Mouse (Mus musculus): ENCODE data around the gene Mbd4. TPM values are rescaled to one million over a fixed set of nuclear protein-coding genes. Genes with fewer than 3 reads are reported as not detected.

Mbd4 gene
- polyA plus RNA-seq, 1 experiment from 2014 or later = 3.5 TPM

- 77% methylated on average over 8 of the region's 8 CpGs for whole genome bisulfite sequencing
- no peaks in the 10 kb centered on the region for H3K36me3 ChIP-seq (ENCODE audit: control insufficient read depth, insufficient read depth)
Observed at GRCm38 (mm10) chr6:115821216-115821993, 31.8 kb downstream of the Mbd4 start.

GRCm38 (mm10) chr6:115818129-115818528 lies 35.0 kb downstream of the Mbd4 start:
- no peak for TF ChIP-seq CTCF (IDR thresholded peaks at IDR 0.05; ENCODE audit: low read depth)
- 81% methylated on average over 2 of the region's 2 CpGs for WGBS

More at GRCm38 (mm10) chr6:115821216-115821993, 31.8 kb downstream of the Mbd4 start:
- Histone ChIP-seq H3K4me2 (replicated peaks; ENCODE audit: low read depth) (no peak overlapping the region), H3K4me3 (ENCODE audit: low read depth, low read length) (no peak overlapping the region), H3K4me1 (replicated peaks; ENCODE audit: control insufficient read depth, insufficient read depth, low read length) (no peaks in the 10 kb centered on the region), H3K27me3 (replicated peaks; ENCODE audit: control insufficient read depth, insufficient read depth, low read length) (no peaks in the 10 kb centered on the region), H3K9me3 (ENCODE audit: control insufficient read depth) (no peaks in the 10 kb centered on the region), H3K9ac (ENCODE audit: low read depth, low read length) (no peak overlapping the region), H3K27ac (ENCODE audit: low read depth, low read length) (no peak overlapping the region)
- no peak for TF ChIP-seq CTCF (IDR thresholded peaks at IDR 0.05; ENCODE audit: low read depth)
- no peak for ATAC-seq

GRCm38 (mm10) chr6:115815041-115815440 lies 38.1 kb downstream of the Mbd4 start:
- 70% methylated on average over 4 of the region's 4 CpGs for WGBS
- Histone ChIP-seq H3K4me3 (ENCODE audit: low read depth, low read length) (no peak overlapping the region), H3K9ac (ENCODE audit: low read depth, low read length) (no peak overlapping the region), H3K4me1 (replicated peaks; ENCODE audit: control insufficient read depth, insufficient read depth, low read length) (no peaks in the 10 kb centered on the region), H3K27me3 (replicated peaks; ENCODE audit: control insufficient read depth, insufficient read depth, low read length) (no peaks in the 10 kb centered on the region), H3K27ac (ENCODE audit: low read depth, low read length) (no peak overlapping the region), H3K36me3 (ENCODE audit: control insufficient read depth, insufficient read depth) (no peaks in the 10 kb centered on the region), H3K9me3 (ENCODE audit: control insufficient read depth) (no peaks in the 10 kb centered on the region), H3K4me2 (replicated peaks; ENCODE audit: low read depth) (no peak overlapping the region)
- ATAC-seq = no peak
- TF ChIP-seq CTCF (IDR thresholded peaks at IDR 0.05; ENCODE audit: low read depth) = no peak

More at GRCm38 (mm10) chr6:115818129-115818528, 35.0 kb downstream of the Mbd4 start:
- Histone ChIP-seq H3K27me3 (replicated peaks; ENCODE audit: control insufficient read depth, insufficient read depth, low read length) (no peaks in the 10 kb centered on the region), H3K4me3 (ENCODE audit: low read depth, low read length) (no peak overlapping the region), H3K4me2 (replicated peaks; ENCODE audit: low read depth) (no peak overlapping the region), H3K9ac (ENCODE audit: low read depth, low read length) (no peak overlapping the region), H3K4me1 (replicated peaks; ENCODE audit: control insufficient read depth, insufficient read depth, low read length) (no peaks in the 10 kb centered on the region), H3K9me3 (ENCODE audit: control insufficient read depth) (no peaks in the 10 kb centered on the region), H3K27ac (ENCODE audit: low read depth, low read length) (no peak overlapping the region), H3K36me3 (ENCODE audit: control insufficient read depth, insufficient read depth) (no peaks in the 10 kb centered on the region)
- ATAC-seq = no peak

GRCm38 (mm10) chr6:115814104-115814503 lies 39.1 kb downstream of the Mbd4 start:
- Histone ChIP-seq H3K9ac (ENCODE audit: low read depth, low read length) (no peak overlapping the region), H3K9me3 (ENCODE audit: control insufficient read depth) (no peaks in the 10 kb centered on the region), H3K27me3 (replicated peaks; ENCODE audit: control insufficient read depth, insufficient read depth, low read length) (no peaks in the 10 kb centered on the region), H3K36me3 (ENCODE audit: control insufficient read depth, insufficient read depth) (no peaks in the 10 kb centered on the region), H3K4me3 (ENCODE audit: low read depth, low read length) (no peak overlapping the region), H3K4me2 (replicated peaks; ENCODE audit: low read depth) (no peak overlapping the region), H3K4me1 (replicated peaks; ENCODE audit: control insufficient read depth, insufficient read depth, low read length) (no peaks in the 10 kb centered on the region), H3K27ac (ENCODE audit: low read depth, low read length) (no peak overlapping the region)
- 37% methylated on average over 4 of the region's 4 CpGs for WGBS
- TF ChIP-seq CTCF (IDR thresholded peaks at IDR 0.05; ENCODE audit: low read depth) = peak; percentile 83
- ATAC-seq = peak; percentile 35; the same call in 1 of the 2 replicates

GRCm38 (mm10) chr6:115811606-115812005 lies 41.6 kb downstream of the Mbd4 start:
- no peak overlapping the region for H3K4me3 ChIP-seq (ENCODE audit: low read depth, low read length)

GRCm38 (mm10) chr6:115808488-115809231 lies 44.5 kb downstream of the Mbd4 start, which contains the start of gene Rpl32:
Gene Rpl32, minus strand, starts transcription at chr6:115808747.
- peaks cover 34% of the 10 kb centered on the region for H3K36me3 ChIP-seq (ENCODE audit: control insufficient read depth, insufficient read depth)
- peaks cover 7% of the 10 kb centered on the region; the same call in 1 of the 2 replicates for H3K4me1 ChIP-seq (replicated peaks; ENCODE audit: control insufficient read depth, insufficient read depth, low read length)
- under 1% methylated on average over 47 of the region's 47 CpGs for WGBS

More at GRCm38 (mm10) chr6:115811606-115812005, 41.6 kb downstream of the Mbd4 start:
- Histone ChIP-seq H3K4me2 (replicated peaks; ENCODE audit: low read depth) (no peak overlapping the region), H3K9me3 (ENCODE audit: control insufficient read depth) (no peaks in the 10 kb centered on the region), H3K4me1 (replicated peaks; ENCODE audit: control insufficient read depth, insufficient read depth, low read length) (peaks cover 4% of the 10 kb centered on the region; the same call in 1 of the 2 replicates), H3K36me3 (ENCODE audit: control insufficient read depth, insufficient read depth) (peaks cover 7% of the 10 kb centered on the region), H3K9ac (ENCODE audit: low read depth, low read length) (no peak overlapping the region), H3K27me3 (replicated peaks; ENCODE audit: control insufficient read depth, insufficient read depth, low read length) (no peaks in the 10 kb centered on the region), H3K27ac (ENCODE audit: low read depth, low read length) (no peak overlapping the region)
- no peak for ATAC-seq
- TF ChIP-seq CTCF (IDR thresholded peaks at IDR 0.05; ENCODE audit: low read depth) = no peak
- 70% methylated on average over 8 of the region's 8 CpGs for WGBS

More at GRCm38 (mm10) chr6:115808488-115809231, 44.5 kb downstream of the Mbd4 start, which contains the start of gene Rpl32:
- Histone ChIP-seq H3K4me3 (ENCODE audit: low read depth, low read length) (peak within 1 kb of the TSS; percentile 66), H3K9me3 (ENCODE audit: control insufficient read depth) (no peaks in the 10 kb centered on the region), H3K27ac (ENCODE audit: low read depth, low read length) (peak within 1 kb of the TSS; percentile 94), H3K4me2 (replicated peaks; ENCODE audit: low read depth) (peak within 1 kb of the TSS; percentile 70), H3K27me3 (replicated peaks; ENCODE audit: control insufficient read depth, insufficient read depth, low read length) (no peaks in the 10 kb centered on the region), H3K9ac (ENCODE audit: low read depth, low read length) (peak within 1 kb of the TSS; percentile 79)
- peak; percentile 80 for ATAC-seq
- peak; percentile 72 for TF ChIP-seq CTCF (IDR thresholded peaks at IDR 0.05; ENCODE audit: low read depth)

All from intestine, postnatal 0 days (tissue).